Mouse (Mus musculus): Measurements from ENCODE around the gene Vmn1r74.
"Not testable (repeated sequence)": the region's sequence is repeated elsewhere in the genome, so short reads cannot be mapped to it uniquely, and the experiment has no call there.

Vmn1r74 gene

DNA sequence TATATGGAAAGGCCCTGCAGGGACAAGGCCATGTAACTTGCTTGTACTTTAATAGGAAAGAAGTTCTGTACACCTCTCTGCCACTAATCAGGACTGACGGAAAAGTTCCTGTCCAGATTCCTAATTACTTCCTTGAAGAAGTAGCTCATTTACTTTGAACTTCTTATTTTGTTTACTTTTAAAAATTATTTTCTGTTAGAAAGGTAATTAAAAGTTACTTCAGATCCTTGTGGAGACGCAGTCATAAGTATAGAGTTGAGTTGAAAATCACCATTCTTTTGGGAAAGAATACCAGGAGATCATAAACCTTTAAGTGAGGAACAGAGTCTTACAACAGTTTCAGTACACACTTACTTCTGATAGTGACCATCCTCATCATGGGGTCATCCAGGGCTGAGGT, at the start of gene Vmn1r74:
Gene Vmn1r74 (plus strand): TSS at position 301 of the 400 bp plus-strand sequence.
- in situ Hi-C loops (cut with MboI, MseI) = no loop called here

DNA sequence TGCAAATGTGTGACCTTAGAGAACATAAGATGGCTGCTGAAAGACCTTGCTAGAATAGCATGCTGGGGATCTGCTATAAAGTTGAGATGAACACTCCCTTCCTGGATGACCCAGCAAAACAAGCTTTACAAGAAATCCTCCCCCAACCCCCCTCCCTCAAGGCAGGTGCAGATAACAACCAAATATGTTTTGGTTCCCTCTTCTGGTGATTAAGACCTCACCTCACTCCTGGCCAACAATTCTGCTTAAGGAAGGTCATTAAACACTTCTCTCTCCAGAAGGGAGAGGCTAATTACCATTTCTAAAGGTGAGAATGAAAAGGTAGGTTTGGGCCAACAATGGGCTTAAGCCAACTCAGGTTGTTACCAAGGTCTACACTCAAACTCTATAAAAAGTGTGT, 20.0 kb upstream of the Vmn1r74 start:
- in situ Hi-C loops (cut with MboI, MseI) = no loop called here

- in situ Hi-C loops (cut with MboI, MseI) = no loop called here
Observed at GRCm38 (mm10) chr7:11822166-11822565, 11.6 kb upstream of the Vmn1r74 start.

- in situ Hi-C loops (cut with MboI, MseI) = not testable (repeated sequence)
Observed at GRCm38 (mm10) chr7:11823246-11823645, 10.5 kb upstream of the Vmn1r74 start.

DNA sequence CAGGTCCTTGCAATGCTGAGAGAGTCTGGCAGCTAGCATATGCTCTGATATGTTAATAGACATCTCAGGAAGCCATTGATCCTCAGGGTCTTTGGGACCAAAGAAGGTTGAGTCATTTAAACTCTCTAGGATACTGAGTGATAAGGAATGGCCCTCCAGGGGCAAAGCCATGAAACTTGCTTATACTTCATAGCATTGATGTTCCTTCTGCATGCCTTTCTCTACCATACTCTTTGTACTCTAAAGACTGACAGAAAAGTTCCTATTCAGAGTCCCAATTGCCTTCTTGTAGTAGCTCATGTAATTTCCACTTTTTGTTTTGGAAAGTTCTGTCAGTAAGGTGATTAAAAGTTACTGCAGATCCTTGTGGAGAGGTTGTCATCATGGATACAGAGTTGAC, 40.5 kb downstream of the Vmn1r74 start, which contains the start of gene Vmn1r75:
Gene Vmn1r75 (plus strand): TSS at position 301 of the 400 bp plus-strand sequence.
- in situ Hi-C loops (cut with MboI, MseI) = no loop called here

Data from T-helper 1 cell (primary cell).